7 mouse cellular contexts compared by ENCODE assay signal in the genomic region with DNA sequence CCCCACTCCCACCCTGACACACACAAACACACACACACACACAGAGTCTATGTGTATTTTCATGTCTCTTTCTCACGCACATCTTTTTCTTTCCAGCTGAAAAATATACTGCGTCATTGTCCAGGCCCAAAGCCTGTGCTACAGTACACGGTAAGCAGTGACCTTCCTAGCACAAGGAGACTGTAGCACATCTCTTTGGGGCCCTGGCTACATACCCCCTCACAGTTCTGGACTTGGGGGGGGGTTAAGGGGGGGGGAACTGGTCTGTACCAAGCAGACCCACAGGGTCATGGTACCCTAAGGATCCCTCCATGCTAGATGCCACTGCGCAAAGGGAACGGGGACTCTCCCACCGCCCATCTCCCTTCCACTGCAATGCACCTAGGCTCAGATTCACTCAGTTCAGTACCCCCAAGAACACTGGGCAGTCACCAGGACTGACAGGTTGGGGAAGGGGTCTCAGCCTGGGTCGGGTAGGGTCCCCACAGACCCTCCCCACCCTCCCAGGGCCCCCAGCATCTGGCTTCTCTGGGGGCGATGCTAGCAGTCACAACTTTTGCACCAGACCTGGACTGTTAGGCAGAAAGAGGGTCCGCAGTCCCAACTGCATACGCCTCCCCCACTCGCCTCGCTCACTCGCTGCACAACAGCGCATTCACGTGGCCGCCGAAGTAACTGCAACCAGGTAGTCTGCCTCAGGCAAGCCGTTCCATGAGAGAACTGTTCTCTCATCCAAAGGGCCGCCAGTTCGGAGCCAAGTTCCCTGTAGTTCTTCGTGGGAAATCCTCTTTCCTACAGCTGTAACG.
DNase-seq lines count a peak whose midpoint lies in the region; ATAC-seq and TF ChIP-seq lines count a peak whose summit lies in the region.

No protein-coding gene starts in this region.

- ATAC-seq in kidney, embryonic 14.5 days (ENCODE audit: low FRiP score, low TSS enrichment): peak; percentile 63
- ATAC-seq in limb, embryonic 14.5 days (ENCODE audit: low FRiP score, low read depth): peak; percentile 64
- ATAC-seq in stomach, embryonic 15.5 days (ENCODE audit: insufficient read depth, low FRiP score, low read depth): peak; percentile 56; the same call in 1 of the 2 replicates

- no peaks in the 10 kb centered on the region for H3K9me3 ChIP-seq in embryonic facial prominence, embryonic 10.5 days
- H3K9me3 ChIP-seq in heart, embryonic 10.5 days: no peaks in the 10 kb centered on the region
- no peaks in the 10 kb centered on the region for H3K9me3 ChIP-seq in kidney, embryonic 14.5 days (ENCODE audit: control insufficient read depth, low read length)
- no peaks in the 10 kb centered on the region for H3K9me3 ChIP-seq in limb, embryonic 14.5 days (ENCODE audit: control insufficient read depth, low read length)
- H3K9me3 ChIP-seq in stomach, embryonic 15.5 days: no peaks in the 10 kb centered on the region

- DNase-seq in adrenal gland, postnatal 14 days: peak; percentile 89
- peak; percentile 90 for DNase-seq in embryonic facial prominence, embryonic 10.5 days (ENCODE audit: low spot score)
- peak; percentile 85 for DNase-seq in heart, embryonic 10.5 days (ENCODE audit: low spot score)
- DNase-seq in limb, embryonic 14.5 days (ENCODE audit: low spot score): peak; percentile 77
- DNase-seq in neural tube, embryonic 10.5 days (ENCODE audit: extremely low spot score, low spot score): peak; percentile 92

- H3K4me3 ChIP-seq in embryonic facial prominence, embryonic 10.5 days: no peak overlapping the region
- H3K4me3 ChIP-seq in heart, embryonic 10.5 days: no peak overlapping the region
- no peak overlapping the region for H3K4me3 ChIP-seq in kidney, embryonic 14.5 days (ENCODE audit: low read length)
- H3K4me3 ChIP-seq in limb, embryonic 14.5 days (replicated peaks; ENCODE audit: low read length): no peak overlapping the region
- no peak overlapping the region for H3K4me3 ChIP-seq in stomach, embryonic 15.5 days (replicated peaks)

- 17% methylated on average over 22 of the region's 22 CpGs for WGBS in embryonic facial prominence, embryonic 10.5 days
- 16% methylated on average over 22 of the region's 22 CpGs for WGBS in heart, embryonic 10.5 days
- WGBS in kidney, embryonic 14.5 days: 14% methylated on average over 22 of the region's 22 CpGs
- 11% methylated on average over 22 of the region's 22 CpGs for WGBS in limb, embryonic 14.5 days
- 15% methylated on average over 22 of the region's 22 CpGs for WGBS in stomach, embryonic 15.5 days

- H3K4me2 ChIP-seq in kidney, embryonic 14.5 days (replicated peaks; ENCODE audit: low read depth, low read length): no peak overlapping the region
- H3K4me2 ChIP-seq in limb, embryonic 14.5 days (replicated peaks; ENCODE audit: low read depth, low read length, severe bottlenecking): no peak overlapping the region
- no peak overlapping the region for H3K4me2 ChIP-seq in stomach, embryonic 15.5 days

- no peak overlapping the region for H3K9ac ChIP-seq in kidney, embryonic 14.5 days (ENCODE audit: low read depth, low read length)
- H3K9ac ChIP-seq in limb, embryonic 14.5 days (ENCODE audit: low read depth, low read length, severe bottlenecking): no peak overlapping the region
- no peak overlapping the region for H3K9ac ChIP-seq in stomach, embryonic 15.5 days

- peak overlapping the region; percentile 87 for H3K27ac ChIP-seq in embryonic facial prominence, embryonic 10.5 days (replicated peaks)
- peak overlapping the region; percentile 65 for H3K27ac ChIP-seq in heart, embryonic 10.5 days
- H3K27ac ChIP-seq in kidney, embryonic 14.5 days (ENCODE audit: low read depth, low read length): peak overlapping the region; percentile 74; the same call in 1 of the 2 replicates
- peak overlapping the region; percentile 72 for H3K27ac ChIP-seq in limb, embryonic 14.5 days (replicated peaks; ENCODE audit: low read depth, low read length)
- H3K27ac ChIP-seq in stomach, embryonic 15.5 days: peak overlapping the region; percentile 44; the same call in 1 of the 2 replicates

- 0 out of 2 replicates have a peak, but pooled peaks have one; percentile 14 for TF ChIP-seq POLR2A in limb, embryonic 14.5 days (IDR thresholded peaks at IDR 0.05; ENCODE audit: borderline replicate concordance, extremely low read depth, insufficient read depth, insufficient read length)

- H3K36me3 ChIP-seq in embryonic facial prominence, embryonic 10.5 days (replicated peaks): no peaks in the 10 kb centered on the region
- H3K36me3 ChIP-seq in heart, embryonic 10.5 days: no peaks in the 10 kb centered on the region
- H3K36me3 ChIP-seq in kidney, embryonic 14.5 days (ENCODE audit: control insufficient read depth, insufficient read depth, low read length): no peaks in the 10 kb centered on the region
- no peaks in the 10 kb centered on the region for H3K36me3 ChIP-seq in limb, embryonic 14.5 days (ENCODE audit: control insufficient read depth, insufficient read depth, low read length)
- no peaks in the 10 kb centered on the region for H3K36me3 ChIP-seq in stomach, embryonic 15.5 days

- H3K4me1 ChIP-seq in embryonic facial prominence, embryonic 10.5 days: peaks cover 60% of the 10 kb centered on the region
- 0 out of 2 replicates have a peak, but pooled peaks cover 11% of the 10 kb centered on the region for H3K4me1 ChIP-seq in heart, embryonic 10.5 days
- peaks cover 18% of the 10 kb centered on the region; the same call in 1 of the 2 replicates for H3K4me1 ChIP-seq in kidney, embryonic 14.5 days (ENCODE audit: control insufficient read depth, insufficient read depth, low read length)
- peaks cover 28% of the 10 kb centered on the region for H3K4me1 ChIP-seq in limb, embryonic 14.5 days (ENCODE audit: control insufficient read depth, insufficient read depth, low read length)
- peaks cover 7% of the 10 kb centered on the region; the same call in 1 of the 2 replicates for H3K4me1 ChIP-seq in stomach, embryonic 15.5 days

- no peaks in the 10 kb centered on the region for H3K27me3 ChIP-seq in embryonic facial prominence, embryonic 10.5 days (replicated peaks; ENCODE audit: low read depth, poor library complexity, severe bottlenecking)
- no peaks in the 10 kb centered on the region for H3K27me3 ChIP-seq in heart, embryonic 10.5 days (ENCODE audit: insufficient read depth, poor library complexity, severe bottlenecking)
- H3K27me3 ChIP-seq in kidney, embryonic 14.5 days (ENCODE audit: control insufficient read depth, insufficient read depth, low read length): no peaks in the 10 kb centered on the region
- H3K27me3 ChIP-seq in limb, embryonic 14.5 days (ENCODE audit: control insufficient read depth, insufficient read depth, low read length): no peaks in the 10 kb centered on the region
- no peaks in the 10 kb centered on the region for H3K27me3 ChIP-seq in stomach, embryonic 15.5 days (replicated peaks)
